Mouse (Mus musculus) myocyte (in vitro differentiated cells): ENCODE measurements around the gene 6430628N08Rik.

Source experiments
- CEBPB ChIP-seq: IDR thresholded peaks from 2 replicates; pipeline ENCODE4 v1.6.1; 2011; ENCODE audit warnings: mild to moderate bottlenecking, moderate library complexity; ENCODE audit not compliant: poor library complexity, insufficient read depth, severe bottlenecking
- MYOG ChIP-seq, 3 experiments: IDR thresholded peaks; one replicate each; pipeline ENCODE4 v1.6.1; 2011; ENCODE audit warnings: control low read depth in 2 of 3, low read depth in 2 of 3, mild to moderate bottlenecking in 2 of 3; ENCODE audit not compliant: insufficient read length in 2 of 3, control insufficient read depth in 1 of 3, insufficient read depth in 1 of 3
- POLR2A ChIP-seq: IDR thresholded peaks from one replicate; pipeline ENCODE4 v1.6.1; 2011; ENCODE audit warnings: low read depth, mild to moderate bottlenecking, control low read depth, moderate library complexity; ENCODE audit not compliant: insufficient read length
- POLR2AphosphoS2 ChIP-seq: IDR thresholded peaks from one replicate; pipeline ENCODE4 v1.6.1; 2011; ENCODE audit warnings: low read depth, control low read depth; ENCODE audit not compliant: insufficient read length

GRCm38 (mm10) chr4:115939295-115940102 is 49.0 kb downstream of the 6430628N08Rik start, which contains the start of gene Dmbx1:
- no peak for TF ChIP-seq POLR2A
- no peak for TF ChIP-seq MYOG (IDR thresholded peaks at IDR 0.05; ENCODE audit: control insufficient read depth in 1 of 3, insufficient read depth in 1 of 3, insufficient read length in 2 of 3, low read depth in 2 of 3)
- no peak for TF ChIP-seq CEBPB
- no peak for TF ChIP-seq POLR2AphosphoS2
